Mouse (Mus musculus) spleen, adult 2 months (tissue): ENCODE measurements around the gene Asxl1. TPM values are rescaled to one million over a fixed set of nuclear protein-coding genes. Genes with fewer than 3 reads are reported as not detected.
"Not testable (repeated sequence)": the region's sequence is repeated elsewhere in the genome, so short reads cannot be mapped to it uniquely, and the experiment has no call there.

Experiments
- DNase-seq, 2 experiments: peaks; one replicate each; pipeline versions ENCODE4 v3.0.0 to v3.0.0-alpha.2; 2012 to 2021; ENCODE audit warnings: low spot score in 2 of 2, low read depth in 1 of 2
- H3K27ac ChIP-seq: fragments of 200-500 bp; 2 replicates; pipeline ENCODE4 v1.5.1; 2012; ENCODE audit warnings: low read length, inconsistent platforms; ENCODE audit not compliant: insufficient read depth
- H3K27me3 ChIP-seq: fragments of 200-500 bp; 2 replicates; pipeline ENCODE4 v1.6.1; 2012; ENCODE audit warnings: mild to moderate bottlenecking, moderate library complexity, low read length, inconsistent platforms; ENCODE audit not compliant: control insufficient read depth, insufficient read depth
- H3K36me3 ChIP-seq: fragments of 200-500 bp; 2 replicates; pipeline ENCODE4 v1.6.1; 2012; ENCODE audit warnings: mild to moderate bottlenecking, low read length, inconsistent platforms; ENCODE audit not compliant: control insufficient read depth, insufficient read depth
- H3K4me1 ChIP-seq: fragments of 200-500 bp; 2 replicates; pipeline ENCODE4 v1.6.1; 2011; ENCODE audit warnings: inconsistent platforms; ENCODE audit not compliant: control insufficient read depth, insufficient read depth, insufficient read length
- H3K4me3 ChIP-seq: fragments of 200-500 bp; 2 replicates; pipeline ENCODE4 v1.5.1; 2011; ENCODE audit warnings: mild to moderate bottlenecking, inconsistent platforms; ENCODE audit not compliant: insufficient read depth, insufficient read length; ENCODE audit errors: extremely low read depth
- CTCF ChIP-seq: fragments of 200-500 bp; IDR thresholded peaks from 2 replicates; pipeline ENCODE4 v1.5.1; 2011; ENCODE audit warnings: mild to moderate bottlenecking, inconsistent platforms; ENCODE audit not compliant: insufficient read depth, insufficient read length, insufficient replicate concordance; ENCODE audit errors: extremely low read depth
- POLR2A ChIP-seq: fragments of 200-500 bp; IDR thresholded peaks from 2 replicates; pipeline ENCODE4 v1.6.1; 2011; ENCODE audit warnings: low read depth, low read length, inconsistent platforms
- WGBS: fragments of 180-500 bp; shearing (Covaris S2); methylation state at CpG from one replicate; pipeline ENCODE4 v1.1.7; 2018; 5-methylcytosine and 5-hydroxymethylcytosine counted together
- polyA plus RNA-seq: library from polyadenylated mRNA; depleted of rRNA; stranded (reverse); fragments of >200 nt; gene quantifications from 2 replicates; pipeline ENCODE4 v1.2.3, GENCODE M21; 2012

Gene Asxl1
- polyA plus RNA-seq, 1 experiment, result 9.9 TPM

GRCm38 (mm10) chr2:153354648-153355047 is 9.0 kb downstream of the Asxl1 start:
- Histone ChIP-seq H3K4me3 (no peak overlapping the region), H3K27ac (no peak overlapping the region), H3K4me1 (peaks cover 4% of the 10 kb centered on the region; the same call in 1 of the 2 replicates), H3K27me3 (no peaks in the 10 kb centered on the region), H3K36me3 (peaks cover 25% of the 10 kb centered on the region)
- 88% methylated on average over 2 of the region's 2 CpGs for WGBS
- TF ChIP-seq CTCF (no peak), POLR2A (no peak)
- no peak for DNase-seq

- Histone ChIP-seq H3K27ac (no peak overlapping the region), H3K27me3 (no peaks in the 10 kb centered on the region), H3K4me1 (no peaks in the 10 kb centered on the region), H3K4me3 (no peak overlapping the region), H3K36me3 (peaks cover 27% of the 10 kb centered on the region)
- TF ChIP-seq CTCF (no peak), POLR2A (no peak)
- WGBS, result 87% methylated on average over 4 of the region's 4 CpGs
- no peak for DNase-seq
Measured at GRCm38 (mm10) chr2:153356784-153357183, 11.2 kb downstream of the Asxl1 start.

- Histone ChIP-seq H3K27me3 (no peaks in the 10 kb centered on the region), H3K4me3 (no peak overlapping the region), H3K27ac (no peak overlapping the region), H3K36me3 (peaks cover 29% of the 10 kb centered on the region), H3K4me1 (no peaks in the 10 kb centered on the region)
- 100% methylated on average over 1 of the region's 1 CpGs for WGBS
- DNase-seq, result no peak
- TF ChIP-seq CTCF (no peak), POLR2A (no peak)
Measured at GRCm38 (mm10) chr2:153361101-153361710, 15.6 kb downstream of the Asxl1 start.

GRCm38 (mm10) chr2:153364531-153364930 is 18.9 kb downstream of the Asxl1 start:
- H3K4me1 ChIP-seq, H3K27ac ChIP-seq, DNase-seq, H3K27me3 ChIP-seq, H3K4me3 ChIP-seq: not testable (repeated sequence)
- WGBS, result 94% methylated on average over 14 of the region's 14 CpGs
- H3K36me3 ChIP-seq, result peaks cover 23% of the 10 kb centered on the region

- no peak for TF ChIP-seq POLR2A
- TF ChIP-seq CTCF, result no peak
- DNase-seq, result no peak
- Histone ChIP-seq H3K4me1 (no peaks in the 10 kb centered on the region), H3K4me3 (no peak overlapping the region), H3K27me3 (no peaks in the 10 kb centered on the region), H3K27ac (no peak overlapping the region), H3K36me3 (peaks cover 9% of the 10 kb centered on the region)
Measured at GRCm38 (mm10) chr2:153370871-153371270, 25.2 kb downstream of the Asxl1 start.

- WGBS, result 97% methylated on average over 2 of the region's 2 CpGs
- no peak for DNase-seq
- no peak for TF ChIP-seq POLR2A
- Histone ChIP-seq H3K36me3 (peaks cover 4% of the 10 kb centered on the region; the same call in 1 of the 2 replicates), H3K27ac (no peak overlapping the region), H3K4me1 (no peaks in the 10 kb centered on the region), H3K27me3 (no peaks in the 10 kb centered on the region), H3K4me3 (no peak overlapping the region)
Measured at GRCm38 (mm10) chr2:153375380-153375779, 29.8 kb downstream of the Asxl1 start.

- H3K36me3 ChIP-seq, result peaks cover 9% of the 10 kb centered on the region; the same call in 1 of the 2 replicates
- TF ChIP-seq CTCF (no peak), POLR2A (no peak)
- no peak overlapping the region for H3K4me3 ChIP-seq
- no peaks in the 10 kb centered on the region for H3K4me1 ChIP-seq
- WGBS, result 83% methylated on average over 1 of the region's 1 CpGs
- no peaks in the 10 kb centered on the region for H3K27me3 ChIP-seq
- no peak overlapping the region for H3K27ac ChIP-seq
- DNase-seq, result no peak
Measured at GRCm38 (mm10) chr2:153380479-153380878, 34.9 kb downstream of the Asxl1 start.
